Mouse (Mus musculus): ENCODE results near the gene Zfp810. TPM values are rescaled to one million over a fixed set of nuclear protein-coding genes. Genes with fewer than 3 reads are reported as not detected.
"Not testable (repeated sequence)": the region's sequence is repeated elsewhere in the genome, so short reads cannot be mapped to it uniquely, and the experiment has no call there.

Gene Zfp810
- polyA plus RNA-seq, 1 experiment from 2014 or later, result 7.7 TPM

GRCm38 (mm10) chr9:22314066-22314465, 6.6 kb upstream of the Zfp810 start:
- no peak overlapping the region for H3K9ac ChIP-seq (ENCODE audit: low read depth, low read length)
- TF ChIP-seq CTCF (IDR thresholded peaks at IDR 0.05; ENCODE audit: low read depth), result no peak
- H3K27ac ChIP-seq (ENCODE audit: low read depth, low read length), result no peak overlapping the region
- ATAC-seq, result no peak
- no peak overlapping the region for H3K4me2 ChIP-seq (replicated peaks; ENCODE audit: low read depth)
- 77% methylated on average over 3 of the region's 3 CpGs for WGBS
- no peak overlapping the region for H3K4me3 ChIP-seq (ENCODE audit: low read depth, low read length)
- no peaks in the 10 kb centered on the region for H3K36me3 ChIP-seq (ENCODE audit: control insufficient read depth, insufficient read depth)
- H3K27me3 ChIP-seq (replicated peaks; ENCODE audit: control insufficient read depth, insufficient read depth, low read length), result no peaks in the 10 kb centered on the region
- no peaks in the 10 kb centered on the region for H3K9me3 ChIP-seq (ENCODE audit: control insufficient read depth)
- H3K4me1 ChIP-seq (replicated peaks; ENCODE audit: control insufficient read depth, insufficient read depth, low read length), result no peaks in the 10 kb centered on the region

- no peak overlapping the region for H3K4me2 ChIP-seq (replicated peaks; ENCODE audit: low read depth)
- no peaks in the 10 kb centered on the region for H3K36me3 ChIP-seq (ENCODE audit: control insufficient read depth, insufficient read depth)
- WGBS, result 60% methylated on average over 5 of the region's 5 CpGs
- H3K9ac ChIP-seq (ENCODE audit: low read depth, low read length), result no peak overlapping the region
- no peaks in the 10 kb centered on the region for H3K27me3 ChIP-seq (replicated peaks; ENCODE audit: control insufficient read depth, insufficient read depth, low read length)
- no peak for ATAC-seq
- H3K4me3 ChIP-seq (ENCODE audit: low read depth, low read length), result no peak overlapping the region
- no peaks in the 10 kb centered on the region for H3K9me3 ChIP-seq (ENCODE audit: control insufficient read depth)
- no peak for TF ChIP-seq CTCF (IDR thresholded peaks at IDR 0.05; ENCODE audit: low read depth)
- H3K4me1 ChIP-seq (replicated peaks; ENCODE audit: control insufficient read depth, insufficient read depth, low read length), result no peaks in the 10 kb centered on the region
- H3K27ac ChIP-seq (ENCODE audit: low read depth, low read length), result no peak overlapping the region
These were observed 5.8 kb upstream of the Zfp810 start for GRCm38 (mm10) chr9:22313218-22313617.

GRCm38 (mm10) chr9:22309651-22310050, 2.2 kb upstream of the Zfp810 start:
- no peaks in the 10 kb centered on the region for H3K27me3 ChIP-seq (replicated peaks; ENCODE audit: control insufficient read depth, insufficient read depth, low read length)
- H3K4me3 ChIP-seq (ENCODE audit: low read depth, low read length), result no peak overlapping the region
- no peak for ATAC-seq
- H3K9me3 ChIP-seq (ENCODE audit: control insufficient read depth), result no peaks in the 10 kb centered on the region
- no peak for TF ChIP-seq CTCF (IDR thresholded peaks at IDR 0.05; ENCODE audit: low read depth)
- WGBS, result 90% methylated on average over 5 of the region's 5 CpGs
- H3K4me1 ChIP-seq (replicated peaks; ENCODE audit: control insufficient read depth, insufficient read depth, low read length), result no peaks in the 10 kb centered on the region
- H3K27ac ChIP-seq (ENCODE audit: low read depth, low read length), result no peak overlapping the region; the same call in 1 of the 2 replicates
- no peak overlapping the region for H3K9ac ChIP-seq (ENCODE audit: low read depth, low read length)
- no peak overlapping the region for H3K4me2 ChIP-seq (replicated peaks; ENCODE audit: low read depth)
- H3K36me3 ChIP-seq (ENCODE audit: control insufficient read depth, insufficient read depth), result peaks cover 5% of the 10 kb centered on the region; the same call in 1 of the 2 replicates

GRCm38 (mm10) chr9:22307920-22308262, 443 bp upstream of the Zfp810 start:
- ATAC-seq, result peak; percentile 23

GRCm38 (mm10) chr9:22306726-22307125, 722 bp downstream of the Zfp810 start:
- Histone ChIP-seq H3K4me1 (replicated peaks; ENCODE audit: control insufficient read depth, insufficient read depth, low read length) (no peaks in the 10 kb centered on the region), H3K27ac (ENCODE audit: low read depth, low read length) (no peak overlapping the region), H3K9ac (ENCODE audit: low read depth, low read length) (peak overlapping the region; percentile 88), H3K36me3 (ENCODE audit: control insufficient read depth, insufficient read depth) (peaks cover 23% of the 10 kb centered on the region), H3K4me2 (replicated peaks; ENCODE audit: low read depth) (peak overlapping the region; percentile 77), H3K27me3 (replicated peaks; ENCODE audit: control insufficient read depth, insufficient read depth, low read length) (no peaks in the 10 kb centered on the region), H3K9me3 (ENCODE audit: control insufficient read depth) (no peaks in the 10 kb centered on the region), H3K4me3 (ENCODE audit: low read depth, low read length) (peak overlapping the region; percentile 79)
- no peak for ATAC-seq
- WGBS, result 14% methylated on average over 6 of the region's 6 CpGs
- TF ChIP-seq CTCF (IDR thresholded peaks at IDR 0.05; ENCODE audit: low read depth), result no peak

More at GRCm38 (mm10) chr9:22307920-22308262, 443 bp upstream of the Zfp810 start:
- 13% methylated on average over 9 of the region's 9 CpGs for WGBS
- H3K9me3 ChIP-seq (ENCODE audit: control insufficient read depth); H3K4me1 ChIP-seq (replicated peaks; ENCODE audit: control insufficient read depth, insufficient read depth, low read length); H3K27ac ChIP-seq (ENCODE audit: low read depth, low read length); H3K27me3 ChIP-seq (replicated peaks; ENCODE audit: control insufficient read depth, insufficient read depth, low read length): not testable (repeated sequence)
- Histone ChIP-seq H3K4me3 (ENCODE audit: low read depth, low read length) (peak overlapping the region; percentile 79), H3K4me2 (replicated peaks; ENCODE audit: low read depth) (peak overlapping the region; percentile 77), H3K36me3 (ENCODE audit: control insufficient read depth, insufficient read depth) (peaks cover 14% of the 10 kb centered on the region), H3K9ac (ENCODE audit: low read depth, low read length) (0 out of 2 replicates have a peak overlapping the region, but pooled peaks have one; percentile 88)

- H3K4me3 ChIP-seq (ENCODE audit: low read depth, low read length), result no peak overlapping the region
- 91% methylated on average over 1 of the region's 1 CpGs for WGBS
- H3K27ac ChIP-seq (ENCODE audit: low read depth, low read length), result no peak overlapping the region
- H3K27me3 ChIP-seq (replicated peaks; ENCODE audit: control insufficient read depth, insufficient read depth, low read length), result no peaks in the 10 kb centered on the region
- H3K9ac ChIP-seq (ENCODE audit: low read depth, low read length), result no peak overlapping the region
- H3K4me1 ChIP-seq (replicated peaks; ENCODE audit: control insufficient read depth, insufficient read depth, low read length), result no peaks in the 10 kb centered on the region
- ATAC-seq, result no peak
- no peak for TF ChIP-seq CTCF (IDR thresholded peaks at IDR 0.05; ENCODE audit: low read depth)
- no peaks in the 10 kb centered on the region for H3K9me3 ChIP-seq (ENCODE audit: control insufficient read depth)
- H3K36me3 ChIP-seq (ENCODE audit: control insufficient read depth, insufficient read depth), result peaks cover 40% of the 10 kb centered on the region
- no peak overlapping the region for H3K4me2 ChIP-seq (replicated peaks; ENCODE audit: low read depth)
These were observed 5.2 kb downstream of the Zfp810 start for GRCm38 (mm10) chr9:22302199-22302598.

GRCm38 (mm10) chr9:22278733-22279132, 28.7 kb downstream of the Zfp810 start:
- H3K27me3 ChIP-seq (replicated peaks; ENCODE audit: control insufficient read depth, insufficient read depth, low read length), result no peaks in the 10 kb centered on the region
- H3K4me2 ChIP-seq (replicated peaks; ENCODE audit: low read depth), result no peak overlapping the region
- ATAC-seq, result no peak
- H3K4me1 ChIP-seq (replicated peaks; ENCODE audit: control insufficient read depth, insufficient read depth, low read length), result no peaks in the 10 kb centered on the region
- H3K36me3 ChIP-seq (ENCODE audit: control insufficient read depth, insufficient read depth), result peaks cover 69% of the 10 kb centered on the region
- peaks cover 46% of the 10 kb centered on the region for H3K9me3 ChIP-seq (ENCODE audit: control insufficient read depth)
- no peak for TF ChIP-seq CTCF (IDR thresholded peaks at IDR 0.05; ENCODE audit: low read depth)
- peak overlapping the region; percentile 36 for H3K27ac ChIP-seq (ENCODE audit: low read depth, low read length)
- WGBS, result 97% methylated on average over 4 of the region's 4 CpGs
- H3K4me3 ChIP-seq (ENCODE audit: low read depth, low read length), result no peak overlapping the region
- no peak overlapping the region for H3K9ac ChIP-seq (ENCODE audit: low read depth, low read length)

Data from intestine, postnatal 0 days (tissue).